Mouse (Mus musculus): ENCODE measurements at regions not wholly inside any gene's neighbourhood (a gene's known extent, or its start where the extent isn't known, plus 50 kb on each side); places are given as distances from the start of the nearest gene placed in this dataset.

DNA sequence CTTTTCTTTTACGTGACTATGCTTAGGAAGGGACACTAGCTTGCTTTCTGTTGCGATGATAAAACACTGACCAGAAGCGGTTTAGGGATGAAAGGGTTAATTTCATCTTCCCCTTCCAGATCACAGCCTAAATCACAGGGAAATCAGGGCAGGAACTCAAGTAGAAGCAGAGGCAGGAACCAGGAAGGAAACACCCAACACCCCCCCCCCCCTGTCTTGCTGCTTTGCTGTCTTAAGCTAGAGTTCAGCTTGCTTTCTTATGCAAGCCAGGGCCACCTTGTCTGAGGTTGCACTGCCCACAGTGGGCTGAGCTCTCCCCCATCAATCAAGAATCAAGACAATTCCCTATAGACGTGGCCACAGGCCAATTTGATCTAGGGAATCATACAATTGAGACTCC, 71.9 kb upstream of the Gm47985 start:
- WGBS: 77% methylated on average over 4 of the region's 4 CpGs

GRCm38 (mm10) chr1:151111683-151112082, 70.7 kb upstream of the Gm47985 start:
- no peaks in the 10 kb centered on the region for H3K27me3 ChIP-seq (replicated peaks; ENCODE audit: control insufficient read depth, insufficient read depth, low read length)
- no peaks in the 10 kb centered on the region for H3K4me1 ChIP-seq (replicated peaks; ENCODE audit: control insufficient read depth, insufficient read depth, low read length)
- H3K4me3 ChIP-seq (replicated peaks; ENCODE audit: low read length): no peak overlapping the region
- H3K9ac ChIP-seq (replicated peaks; ENCODE audit: low read depth, low read length): no peak overlapping the region
- no peak overlapping the region for H3K27ac ChIP-seq (ENCODE audit: low read length)
- ATAC-seq: no peak
- no peaks in the 10 kb centered on the region for H3K9me3 ChIP-seq (ENCODE audit: control insufficient read depth, low read length)
- 69% methylated on average over 6 of the region's 6 CpGs for WGBS
- H3K36me3 ChIP-seq (ENCODE audit: control insufficient read depth, insufficient read depth): no peaks in the 10 kb centered on the region
- no peak overlapping the region for H3K4me2 ChIP-seq (ENCODE audit: low read length)

More for the DNA sequence above, 71.9 kb upstream of the Gm47985 start:
- H3K9me3 ChIP-seq (ENCODE audit: control insufficient read depth, low read length): no peaks in the 10 kb centered on the region
- H3K27ac ChIP-seq (ENCODE audit: low read length): no peak overlapping the region
- no peak overlapping the region for H3K9ac ChIP-seq (replicated peaks; ENCODE audit: low read depth, low read length)
- no peaks in the 10 kb centered on the region for H3K36me3 ChIP-seq (ENCODE audit: control insufficient read depth, insufficient read depth)
- H3K4me1 ChIP-seq (replicated peaks; ENCODE audit: control insufficient read depth, insufficient read depth, low read length): no peaks in the 10 kb centered on the region
- ATAC-seq: no peak
- H3K4me2 ChIP-seq (ENCODE audit: low read length): no peak overlapping the region
- no peak overlapping the region for H3K4me3 ChIP-seq (replicated peaks; ENCODE audit: low read length)
- H3K27me3 ChIP-seq (replicated peaks; ENCODE audit: control insufficient read depth, insufficient read depth, low read length): no peaks in the 10 kb centered on the region

DNA sequence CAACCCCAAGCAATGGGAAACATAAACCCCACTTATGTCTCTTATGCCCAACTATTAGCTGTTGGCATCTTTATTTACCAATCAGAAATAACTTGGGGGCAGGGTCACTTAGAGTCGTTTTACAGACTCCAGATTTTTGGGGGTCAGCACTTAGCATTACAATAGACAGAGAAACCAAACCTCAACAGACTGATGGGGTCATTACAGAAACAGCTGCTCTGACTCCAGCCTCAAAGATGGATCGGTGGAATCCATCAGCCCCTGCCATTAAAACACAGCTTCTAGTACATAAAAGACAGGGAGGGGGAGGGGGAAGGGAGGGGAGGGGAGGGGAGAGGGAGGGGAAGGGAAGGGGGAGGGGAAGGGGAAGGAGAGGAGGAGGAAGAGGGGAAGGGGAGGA, 69.9 kb upstream of the Gm47985 start:
- Histone ChIP-seq H3K27ac (ENCODE audit: low read length) (no peak overlapping the region), H3K27me3 (replicated peaks; ENCODE audit: control insufficient read depth, insufficient read depth, low read length) (no peaks in the 10 kb centered on the region), H3K4me2 (ENCODE audit: low read length) (no peak overlapping the region), H3K36me3 (ENCODE audit: control insufficient read depth, insufficient read depth) (no peaks in the 10 kb centered on the region), H3K9me3 (ENCODE audit: control insufficient read depth, low read length) (no peaks in the 10 kb centered on the region), H3K4me3 (replicated peaks; ENCODE audit: low read length) (no peak overlapping the region), H3K4me1 (replicated peaks; ENCODE audit: control insufficient read depth, insufficient read depth, low read length) (no peaks in the 10 kb centered on the region), H3K9ac (replicated peaks; ENCODE audit: low read depth, low read length) (no peak overlapping the region)
- WGBS: 31% methylated on average over 2 of the region's 2 CpGs
- ATAC-seq: no peak

GRCm38 (mm10) chr1:151113199-151113598, 69.1 kb upstream of the Gm47985 start:
- no peak overlapping the region for H3K9ac ChIP-seq (replicated peaks; ENCODE audit: low read depth, low read length)
- no peaks in the 10 kb centered on the region for H3K9me3 ChIP-seq (ENCODE audit: control insufficient read depth, low read length)
- H3K4me3 ChIP-seq (replicated peaks; ENCODE audit: low read length): no peak overlapping the region
- H3K4me2 ChIP-seq (ENCODE audit: low read length): no peak overlapping the region
- H3K4me1 ChIP-seq (replicated peaks; ENCODE audit: control insufficient read depth, insufficient read depth, low read length): no peaks in the 10 kb centered on the region
- 90% methylated on average over 2 of the region's 2 CpGs for WGBS
- no peak for ATAC-seq
- no peak overlapping the region for H3K27ac ChIP-seq (ENCODE audit: low read length)
- H3K36me3 ChIP-seq (ENCODE audit: control insufficient read depth, insufficient read depth): no peaks in the 10 kb centered on the region
- no peaks in the 10 kb centered on the region for H3K27me3 ChIP-seq (replicated peaks; ENCODE audit: control insufficient read depth, insufficient read depth, low read length)

DNA sequence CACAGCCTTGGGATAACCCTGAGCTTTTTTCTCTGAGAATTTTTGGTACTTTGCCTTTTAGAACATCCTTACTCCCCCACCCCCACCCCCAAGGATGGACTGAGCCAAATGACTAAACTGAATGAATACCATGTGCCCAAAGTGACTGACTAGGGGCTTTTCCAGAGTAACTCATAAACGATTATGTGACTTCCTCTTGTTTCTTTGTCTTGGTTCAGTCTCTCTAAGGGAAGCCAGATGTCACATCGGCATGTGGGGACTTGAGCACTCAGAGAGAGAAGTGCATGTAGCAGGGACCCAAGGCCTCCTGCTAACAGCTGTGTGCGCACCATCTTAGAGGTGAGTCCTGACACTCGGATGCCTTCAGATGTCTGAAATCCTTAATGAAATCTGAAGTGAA, 63.8 kb upstream of the Gm47985 start:
- Histone ChIP-seq H3K27me3 (replicated peaks; ENCODE audit: control insufficient read depth, insufficient read depth, low read length) (no peaks in the 10 kb centered on the region), H3K9me3 (ENCODE audit: control insufficient read depth, low read length) (no peaks in the 10 kb centered on the region), H3K27ac (ENCODE audit: low read length) (no peak overlapping the region), H3K4me3 (replicated peaks; ENCODE audit: low read length) (no peak overlapping the region), H3K9ac (replicated peaks; ENCODE audit: low read depth, low read length) (no peak overlapping the region), H3K4me2 (ENCODE audit: low read length) (no peak overlapping the region), H3K36me3 (ENCODE audit: control insufficient read depth, insufficient read depth) (no peaks in the 10 kb centered on the region), H3K4me1 (replicated peaks; ENCODE audit: control insufficient read depth, insufficient read depth, low read length) (no peaks in the 10 kb centered on the region)
- WGBS: 67% methylated on average over 4 of the region's 4 CpGs
- ATAC-seq: no peak

GRCm38 (mm10) chr1:151118982-151119381, 63.4 kb upstream of the Gm47985 start:
- no peak for ATAC-seq
- 92% methylated on average over 4 of the region's 4 CpGs for WGBS
- no peaks in the 10 kb centered on the region for H3K27me3 ChIP-seq (replicated peaks; ENCODE audit: control insufficient read depth, insufficient read depth, low read length)
- H3K36me3 ChIP-seq (ENCODE audit: control insufficient read depth, insufficient read depth): no peaks in the 10 kb centered on the region
- H3K9me3 ChIP-seq (ENCODE audit: control insufficient read depth, low read length): no peaks in the 10 kb centered on the region
- no peak overlapping the region for H3K27ac ChIP-seq (ENCODE audit: low read length)
- H3K4me2 ChIP-seq (ENCODE audit: low read length): no peak overlapping the region
- no peak overlapping the region for H3K4me3 ChIP-seq (replicated peaks; ENCODE audit: low read length)
- H3K4me1 ChIP-seq (replicated peaks; ENCODE audit: control insufficient read depth, insufficient read depth, low read length): no peaks in the 10 kb centered on the region
- H3K9ac ChIP-seq (replicated peaks; ENCODE audit: low read depth, low read length): no peak overlapping the region

DNA sequence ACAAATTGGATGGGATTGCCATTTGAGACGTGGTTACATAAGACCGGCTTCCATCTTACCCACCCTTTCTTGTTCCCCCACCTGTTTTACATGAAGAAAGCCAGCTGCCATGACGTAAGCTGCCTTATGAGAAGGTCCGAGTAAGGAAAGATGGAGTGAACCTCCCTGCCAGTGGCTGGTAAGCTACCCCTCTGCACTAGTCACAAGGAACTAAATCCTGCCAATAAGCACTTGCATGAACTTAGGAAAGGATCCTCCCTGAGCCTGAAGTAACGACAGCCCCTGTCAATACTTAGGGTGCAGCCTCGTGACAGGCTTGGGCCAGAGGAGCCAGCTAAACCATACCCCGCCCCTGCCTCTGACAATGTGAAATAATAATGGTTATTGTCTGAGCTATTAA, 62.8 kb upstream of the Gm47985 start:
- WGBS: 86% methylated on average over 7 of the region's 7 CpGs
- H3K9me3 ChIP-seq (ENCODE audit: control insufficient read depth, low read length): no peaks in the 10 kb centered on the region
- H3K27me3 ChIP-seq (replicated peaks; ENCODE audit: control insufficient read depth, insufficient read depth, low read length): no peaks in the 10 kb centered on the region
- ATAC-seq: no peak
- H3K4me1 ChIP-seq (replicated peaks; ENCODE audit: control insufficient read depth, insufficient read depth, low read length): no peaks in the 10 kb centered on the region
- H3K27ac ChIP-seq (ENCODE audit: low read length): no peak overlapping the region
- H3K4me2 ChIP-seq (ENCODE audit: low read length): no peak overlapping the region
- H3K9ac ChIP-seq (replicated peaks; ENCODE audit: low read depth, low read length): no peak overlapping the region
- no peak overlapping the region for H3K4me3 ChIP-seq (replicated peaks; ENCODE audit: low read length)
- no peaks in the 10 kb centered on the region for H3K36me3 ChIP-seq (ENCODE audit: control insufficient read depth, insufficient read depth)

DNA sequence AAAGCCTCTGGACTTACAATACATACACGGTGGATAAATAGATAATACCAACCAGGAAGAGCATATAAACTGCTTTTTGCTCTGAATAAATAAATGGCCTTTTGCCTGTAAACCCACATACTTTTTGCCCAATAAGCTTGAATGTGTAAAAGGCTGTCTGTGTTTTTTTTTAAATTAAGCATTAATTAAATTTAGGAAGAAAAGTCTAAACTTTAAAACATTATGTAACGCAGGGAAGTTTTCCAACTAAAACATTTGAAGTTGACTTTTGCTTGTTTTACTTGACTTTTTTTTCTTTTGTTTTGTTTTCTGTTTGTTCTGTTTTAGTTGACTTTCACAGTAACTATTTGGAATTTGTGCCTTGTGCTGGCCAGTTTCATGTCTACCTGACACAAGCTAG, 60.7 kb upstream of the Gm47985 start:
- Histone ChIP-seq H3K4me1 (replicated peaks; ENCODE audit: control insufficient read depth, insufficient read depth, low read length) (no peaks in the 10 kb centered on the region), H3K27me3 (replicated peaks; ENCODE audit: control insufficient read depth, insufficient read depth, low read length) (no peaks in the 10 kb centered on the region), H3K9ac (replicated peaks; ENCODE audit: low read depth, low read length) (no peak overlapping the region), H3K4me2 (ENCODE audit: low read length) (no peak overlapping the region), H3K9me3 (ENCODE audit: control insufficient read depth, low read length) (no peaks in the 10 kb centered on the region), H3K27ac (ENCODE audit: low read length) (no peak overlapping the region), H3K4me3 (replicated peaks; ENCODE audit: low read length) (no peak overlapping the region), H3K36me3 (ENCODE audit: control insufficient read depth, insufficient read depth) (no peaks in the 10 kb centered on the region)
- WGBS: 94% methylated on average over 2 of the region's 2 CpGs
- no peak for ATAC-seq

DNA sequence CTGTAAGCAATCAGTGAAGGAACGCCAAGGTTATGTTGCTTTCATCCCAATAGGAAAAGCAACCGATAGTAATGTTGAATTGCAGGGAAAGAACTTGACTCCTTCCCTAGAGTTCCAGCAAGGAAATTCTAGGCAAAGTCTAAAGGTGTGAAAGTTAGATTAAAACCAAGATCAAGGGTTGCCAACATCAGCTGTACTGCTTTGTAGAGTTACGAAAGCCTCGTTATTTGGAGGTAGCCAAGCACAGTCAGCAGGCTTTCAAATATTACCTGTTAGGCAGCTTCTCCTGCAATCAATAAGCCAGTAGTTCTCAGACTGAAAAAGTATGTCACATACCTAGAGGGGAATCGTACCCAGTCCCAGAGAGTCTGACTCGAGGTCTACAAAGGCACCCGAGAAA, 58.4 kb upstream of the Gm47985 start:
- Histone ChIP-seq H3K4me3 (replicated peaks; ENCODE audit: low read length) (no peak overlapping the region), H3K36me3 (ENCODE audit: control insufficient read depth, insufficient read depth) (no peaks in the 10 kb centered on the region), H3K27me3 (replicated peaks; ENCODE audit: control insufficient read depth, insufficient read depth, low read length) (no peaks in the 10 kb centered on the region), H3K4me1 (replicated peaks; ENCODE audit: control insufficient read depth, insufficient read depth, low read length) (no peaks in the 10 kb centered on the region), H3K4me2 (ENCODE audit: low read length) (no peak overlapping the region), H3K9me3 (ENCODE audit: control insufficient read depth, low read length) (no peaks in the 10 kb centered on the region), H3K27ac (ENCODE audit: low read length) (no peak overlapping the region), H3K9ac (replicated peaks; ENCODE audit: low read depth, low read length) (no peak overlapping the region)
- WGBS: 92% methylated on average over 7 of the region's 7 CpGs
- no peak for ATAC-seq

- 92% methylated on average over 9 of the region's 9 CpGs for WGBS
- H3K4me1 ChIP-seq (replicated peaks; ENCODE audit: control insufficient read depth, insufficient read depth, low read length): no peaks in the 10 kb centered on the region
- H3K9me3 ChIP-seq (ENCODE audit: control insufficient read depth, low read length): no peaks in the 10 kb centered on the region
- H3K9ac ChIP-seq (replicated peaks; ENCODE audit: low read depth, low read length): no peak overlapping the region
- H3K27me3 ChIP-seq (replicated peaks; ENCODE audit: control insufficient read depth, insufficient read depth, low read length): no peaks in the 10 kb centered on the region
- H3K36me3 ChIP-seq (ENCODE audit: control insufficient read depth, insufficient read depth): no peaks in the 10 kb centered on the region
- ATAC-seq: no peak
- no peak overlapping the region for H3K4me2 ChIP-seq (ENCODE audit: low read length)
- no peak overlapping the region for H3K27ac ChIP-seq (ENCODE audit: low read length)
- no peak overlapping the region for H3K4me3 ChIP-seq (replicated peaks; ENCODE audit: low read length)
These were observed 57.2 kb upstream of the Gm47985 start for GRCm38 (mm10) chr1:151125028-151125659.
